Mouse (Mus musculus) stomach, postnatal 0 days (tissue): Measurements from ENCODE around the gene Hexa. TPM values are rescaled to one million over a fixed set of nuclear protein-coding genes. Genes with fewer than 3 reads are reported as not detected.

ENCODE experiments used
- ATAC-seq: fragments of 200-750 bp; cut with Nextera tagmentation; 2 replicates; pipeline ENCODE4 v1.8.0; 2017; ENCODE audit not compliant: low FRiP score, low TSS enrichment
- DNase-seq: peaks from one replicate; pipeline ENCODE4 v3.0.0-alpha.2; 2016; ENCODE audit warnings: low spot score
- H3K27ac ChIP-seq: fragments of 300-500 bp; sonication (generic); replicated peaks from 2 replicates; pipeline ENCODE4 v1.5.1; 2014; ENCODE audit warnings: mild to moderate bottlenecking, control low read depth
- H3K27me3 ChIP-seq: fragments of 300-500 bp; sonication (generic); 2 replicates; pipeline ENCODE4 v1.6.1; 2014; ENCODE audit warnings: low read length; ENCODE audit not compliant: control insufficient read depth, insufficient read depth
- H3K36me3 ChIP-seq: fragments of 300-500 bp; sonication (generic); 2 replicates; pipeline ENCODE4 v1.6.1; 2014; ENCODE audit warnings: low read length, mixed read lengths; ENCODE audit not compliant: control insufficient read depth, insufficient read depth
- H3K4me1 ChIP-seq: fragments of 300-500 bp; sonication (generic); replicated peaks from 2 replicates; pipeline ENCODE4 v1.6.1; 2014; ENCODE audit warnings: antibody characterized with exemption; ENCODE audit not compliant: control insufficient read depth, insufficient read depth
- H3K4me2 ChIP-seq: fragments of 300-500 bp; sonication (generic); replicated peaks from 2 replicates; pipeline ENCODE4 v1.6.1; 2014; ENCODE audit warnings: low read depth, mild to moderate bottlenecking, control low read depth, moderate library complexity
- H3K4me3 ChIP-seq: fragments of 300-500 bp; sonication (generic); 2 replicates; pipeline ENCODE4 v1.5.1; 2014; ENCODE audit warnings: low read depth, low read length, control low read depth
- H3K9ac ChIP-seq: fragments of 300-500 bp; sonication (generic); 2 replicates; pipeline ENCODE4 v1.6.1; 2014; ENCODE audit warnings: mild to moderate bottlenecking, low read length, control low read depth, mixed read lengths
- H3K9me3 ChIP-seq: fragments of 300-500 bp; sonication (generic); 2 replicates; pipeline ENCODE4 v1.6.1; 2016; ENCODE audit warnings: low read length; ENCODE audit not compliant: control insufficient read depth
- CTCF ChIP-seq: IDR thresholded peaks from 2 replicates; pipeline ENCODE4 v1.5.1; 2016; ENCODE audit warnings: antibody characterized with exemption, low read depth, mild to moderate bottlenecking, moderate library complexity
- EP300 ChIP-seq: optimal IDR thresholded peaks from 2 replicates; pipeline ENCODE3; 2016; ENCODE audit warnings: antibody characterized with exemption
- WGBS: fragments of 180-500 bp; shearing (Covaris S2); extraction: QIAGEN DNeasy Blood & Tissue Kit; methylation state at CpG from one replicate; pipeline ENCODE4 v1.1.7; 2014; 5-methylcytosine and 5-hydroxymethylcytosine counted together
- polyA plus RNA-seq: library from polyadenylated mRNA; unstranded; fragments of >200 nt; fragmentation: Nextera tagmentation; extraction: Ambion mirVana; gene quantifications from 2 replicates; pipeline ENCODE4 v1.2.1, GENCODE M21; 2015

Hexa gene
- polyA plus RNA-seq, 1 experiment from 2014 or later, result 39.2 TPM

- TF ChIP-seq CTCF (no peak), EP300 (no peak)
- Histone ChIP-seq H3K4me3 (no peak overlapping the region), H3K27ac (no peak overlapping the region), H3K4me1 (no peaks in the 10 kb centered on the region), H3K9me3 (no peaks in the 10 kb centered on the region), H3K9ac (no peak overlapping the region), H3K4me2 (no peak overlapping the region), H3K27me3 (no peaks in the 10 kb centered on the region), H3K36me3 (no peaks in the 10 kb centered on the region)
- DNase-seq (no peak), ATAC-seq (no peak)
- 80% methylated on average over 2 of the region's 2 CpGs for WGBS
These were observed 19.9 kb upstream of the Hexa start for GRCm38 (mm10) chr9:59519396-59519795.

GRCm38 (mm10) chr9:59522906-59523305 lies 16.4 kb upstream of the Hexa start:
- Histone ChIP-seq H3K36me3 (no peaks in the 10 kb centered on the region), H3K9ac (no peak overlapping the region), H3K27me3 (no peaks in the 10 kb centered on the region), H3K9me3 (no peaks in the 10 kb centered on the region), H3K4me3 (no peak overlapping the region), H3K4me1 (no peaks in the 10 kb centered on the region), H3K4me2 (no peak overlapping the region), H3K27ac (no peak overlapping the region)
- DNase-seq (no peak), ATAC-seq (no peak)
- no peak for TF ChIP-seq CTCF
- TF ChIP-seq EP300, result no peak
- WGBS, result 43% methylated on average over 4 of the region's 4 CpGs

- Histone ChIP-seq H3K27me3 (no peaks in the 10 kb centered on the region), H3K27ac (no peak overlapping the region), H3K36me3 (no peaks in the 10 kb centered on the region), H3K4me2 (no peak overlapping the region), H3K4me3 (no peak overlapping the region), H3K9ac (no peak overlapping the region), H3K9me3 (no peaks in the 10 kb centered on the region), H3K4me1 (no peaks in the 10 kb centered on the region)
- TF ChIP-seq EP300 (no peak), CTCF (no peak)
- DNase-seq (no peak), ATAC-seq (no peak)
- 74% methylated on average over 6 of the region's 6 CpGs for WGBS
These were observed 12.6 kb upstream of the Hexa start for GRCm38 (mm10) chr9:59526727-59527126.

GRCm38 (mm10) chr9:59527580-59527979 lies 11.8 kb upstream of the Hexa start:
- WGBS, result 85% methylated on average over 3 of the region's 3 CpGs
- Histone ChIP-seq H3K36me3 (no peaks in the 10 kb centered on the region), H3K27ac (no peak overlapping the region), H3K9me3 (no peaks in the 10 kb centered on the region), H3K4me2 (no peak overlapping the region), H3K4me1 (no peaks in the 10 kb centered on the region), H3K9ac (no peak overlapping the region), H3K27me3 (no peaks in the 10 kb centered on the region), H3K4me3 (no peak overlapping the region)
- DNase-seq, result no peak
- TF ChIP-seq CTCF, result no peak
- TF ChIP-seq EP300, result no peak
- ATAC-seq, result no peak

- H3K4me1 ChIP-seq, result no peaks in the 10 kb centered on the region
- no peak overlapping the region for H3K9ac ChIP-seq
- H3K4me3 ChIP-seq, result no peak overlapping the region
- ATAC-seq (no peak), DNase-seq (no peak)
- no peaks in the 10 kb centered on the region for H3K9me3 ChIP-seq
- no peak overlapping the region for H3K27ac ChIP-seq
- 83% methylated on average over 2 of the region's 2 CpGs for WGBS
- no peak overlapping the region for H3K4me2 ChIP-seq
- H3K27me3 ChIP-seq, result no peaks in the 10 kb centered on the region
- TF ChIP-seq EP300, result no peak
- TF ChIP-seq CTCF, result no peak
- H3K36me3 ChIP-seq, result no peaks in the 10 kb centered on the region
These were observed 11.1 kb upstream of the Hexa start for GRCm38 (mm10) chr9:59528274-59528673.

GRCm38 (mm10) chr9:59531645-59532044 lies 7.7 kb upstream of the Hexa start:
- H3K36me3 ChIP-seq, result no peaks in the 10 kb centered on the region
- no peaks in the 10 kb centered on the region for H3K4me1 ChIP-seq
- no peak for ATAC-seq
- DNase-seq, result no peak
- H3K9ac ChIP-seq, result no peak overlapping the region
- 47% methylated on average over 5 of the region's 5 CpGs for WGBS
- H3K4me3 ChIP-seq, result no peak overlapping the region
- H3K4me2 ChIP-seq, result no peak overlapping the region
- no peaks in the 10 kb centered on the region for H3K9me3 ChIP-seq
- TF ChIP-seq CTCF (no peak), EP300 (no peak)
- H3K27me3 ChIP-seq, result no peaks in the 10 kb centered on the region
- no peak overlapping the region for H3K27ac ChIP-seq
